Mouse (Mus musculus) neural tube, embryonic 11.5 days (tissue): ENCODE results near the gene Cblc. TPM values are rescaled to one million over a fixed set of nuclear protein-coding genes. Genes with fewer than 3 reads are reported as not detected.

ENCODE experiments used
- ATAC-seq: fragments of 200-750 bp; cut with Nextera tagmentation; 2 replicates; pipeline ENCODE4 v1.8.0; 2017; ENCODE audit warnings: moderate number of reproducible peaks, mild to moderate bottlenecking, moderate TSS enrichment, moderate library complexity; ENCODE audit not compliant: insufficient read depth, low FRiP score, low TSS enrichment
- DNase-seq: peaks from one replicate; pipeline ENCODE4 v3.0.0-alpha.2; 2015; ENCODE audit warnings: low spot score
- H3K27ac ChIP-seq: fragments of 300-500 bp; sonication (generic); 2 replicates; pipeline ENCODE4 v1.5.1; 2014; ENCODE audit warnings: low read depth, mild to moderate bottlenecking, low read length
- H3K27me3 ChIP-seq: fragments of 300-500 bp; sonication (generic); 2 replicates; pipeline ENCODE4 v1.6.1; 2014; ENCODE audit warnings: mild to moderate bottlenecking, low read length, mixed read lengths; ENCODE audit not compliant: control insufficient read depth, insufficient read depth
- H3K36me3 ChIP-seq: fragments of 300-500 bp; sonication (generic); 2 replicates; pipeline ENCODE4 v1.6.1; 2014; ENCODE audit warnings: mild to moderate bottlenecking, low read length, moderate library complexity, mixed read lengths; ENCODE audit not compliant: control insufficient read depth, insufficient read depth
- H3K4me1 ChIP-seq: fragments of 300-500 bp; sonication (generic); 2 replicates; pipeline ENCODE4 v1.6.1; 2014; ENCODE audit warnings: low read length, mixed read lengths; ENCODE audit not compliant: control insufficient read depth, insufficient read depth
- H3K4me2 ChIP-seq: fragments of 300-500 bp; sonication (generic); 2 replicates; pipeline ENCODE4 v1.6.1; 2014; ENCODE audit warnings: low read depth, mild to moderate bottlenecking, moderate library complexity
- H3K4me3 ChIP-seq: fragments of 300-500 bp; sonication (generic); 2 replicates; pipeline ENCODE4 v1.5.1; 2014; ENCODE audit warnings: low read depth, low read length
- H3K9ac ChIP-seq: fragments of 300-500 bp; sonication (generic); 2 replicates; pipeline ENCODE4 v1.6.1; 2014; ENCODE audit warnings: mild to moderate bottlenecking, low read length
- H3K9me3 ChIP-seq: fragments of 300-500 bp; sonication (generic); 2 replicates; pipeline ENCODE4 v1.6.1; 2016; ENCODE audit warnings: low read length; ENCODE audit not compliant: control insufficient read depth
- WGBS: fragments of 180-500 bp; shearing (Covaris S2); extraction: QIAGEN DNeasy Blood & Tissue Kit; methylation state at CpG from one replicate; pipeline ENCODE4 v1.1.7; 2014; 5-methylcytosine and 5-hydroxymethylcytosine counted together
- polyA plus RNA-seq: library from polyadenylated mRNA; unstranded; fragments of >200 nt; fragmentation: Nextera tagmentation; extraction: Ambion mirVana; gene quantifications from 2 replicates; pipeline ENCODE4 v1.2.1, GENCODE M21; 2014

Cblc gene
- polyA plus RNA-seq, 1 experiment from 2014 or later = 0.53 TPM

DNA sequence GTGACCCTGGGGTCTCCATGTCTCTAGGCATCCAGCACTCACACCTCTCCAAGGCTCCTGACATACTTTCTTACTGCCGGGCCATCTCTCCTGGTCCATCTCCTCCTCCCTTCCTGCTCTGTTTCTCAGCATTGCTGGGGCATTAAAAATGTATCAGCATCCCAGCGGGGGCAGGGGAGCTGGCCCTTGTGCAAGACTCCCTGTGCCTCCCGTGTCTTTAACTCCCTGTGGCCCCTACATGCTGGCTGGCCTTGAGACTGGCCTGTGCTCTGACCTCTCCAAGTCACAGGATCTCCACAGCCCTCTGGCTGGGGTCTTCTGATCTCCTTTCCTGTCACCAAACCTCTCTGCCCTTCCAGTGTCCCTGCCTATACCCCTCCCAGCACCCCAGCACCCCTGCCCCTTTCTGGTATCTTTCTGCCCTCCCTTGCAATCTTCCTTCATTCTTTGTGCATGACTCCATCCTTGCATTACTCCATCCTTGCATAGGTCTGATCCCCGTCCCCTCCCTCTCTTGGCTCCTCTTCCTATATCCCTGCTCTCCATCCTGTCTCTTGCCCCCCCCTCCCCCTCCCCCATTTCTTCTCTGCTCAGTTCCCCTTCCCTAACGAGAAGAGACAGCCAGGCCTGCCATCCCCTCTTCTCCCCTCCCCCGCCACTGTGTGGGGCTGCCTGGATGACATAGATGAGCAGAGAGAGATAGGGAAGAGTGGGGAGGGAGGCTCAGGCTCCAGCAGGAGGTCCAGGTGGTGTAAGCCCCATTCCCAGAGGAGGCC lies 50.0 kb downstream of the Cblc start:
- no peaks in the 10 kb centered on the region for H3K9me3 ChIP-seq
- H3K36me3 ChIP-seq = no peaks in the 10 kb centered on the region
- H3K27me3 ChIP-seq = no peaks in the 10 kb centered on the region
- no peak for ATAC-seq
- DNase-seq = no peak
- H3K27ac ChIP-seq = no peak overlapping the region
- H3K4me2 ChIP-seq = peak overlapping the region; percentile 63
- no peak overlapping the region; the same call in 1 of the 2 replicates for H3K9ac ChIP-seq
- peaks cover 22% of the 10 kb centered on the region for H3K4me1 ChIP-seq
- H3K4me3 ChIP-seq = no peak overlapping the region
- WGBS = 29% methylated on average over 6 of the region's 6 CpGs

DNA sequence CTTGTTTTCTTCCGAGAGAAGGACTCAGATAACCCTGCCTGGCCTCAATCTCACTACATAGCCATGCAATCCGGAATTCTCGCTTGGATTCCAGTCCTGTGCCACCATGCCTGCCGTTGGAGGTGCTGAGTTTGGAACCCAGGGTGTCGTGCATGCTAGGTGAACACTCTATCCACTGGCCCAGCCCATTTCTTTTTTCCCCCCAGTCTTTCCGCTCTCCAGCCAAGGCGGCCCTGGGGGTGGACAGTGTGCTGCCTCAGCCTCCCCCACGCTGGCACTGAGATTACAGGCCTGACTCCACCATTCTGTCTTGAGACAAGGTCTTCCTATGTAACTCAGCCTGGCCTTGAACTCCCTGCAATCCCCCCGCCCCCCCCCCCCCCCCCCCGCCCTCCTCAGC lies 50.6 kb downstream of the Cblc start:
- no peaks in the 10 kb centered on the region for H3K27me3 ChIP-seq
- DNase-seq (no peak), ATAC-seq (no peak)
- no peak overlapping the region for H3K9ac ChIP-seq
- no peak overlapping the region for H3K27ac ChIP-seq
- 93% methylated on average over 8 of the region's 10 CpGs for WGBS
- no peaks in the 10 kb centered on the region for H3K36me3 ChIP-seq
- no peak overlapping the region for H3K4me3 ChIP-seq
- H3K4me1 ChIP-seq = peaks cover 26% of the 10 kb centered on the region
- H3K9me3 ChIP-seq = no peaks in the 10 kb centered on the region
- H3K4me2 ChIP-seq = no peak overlapping the region

DNA sequence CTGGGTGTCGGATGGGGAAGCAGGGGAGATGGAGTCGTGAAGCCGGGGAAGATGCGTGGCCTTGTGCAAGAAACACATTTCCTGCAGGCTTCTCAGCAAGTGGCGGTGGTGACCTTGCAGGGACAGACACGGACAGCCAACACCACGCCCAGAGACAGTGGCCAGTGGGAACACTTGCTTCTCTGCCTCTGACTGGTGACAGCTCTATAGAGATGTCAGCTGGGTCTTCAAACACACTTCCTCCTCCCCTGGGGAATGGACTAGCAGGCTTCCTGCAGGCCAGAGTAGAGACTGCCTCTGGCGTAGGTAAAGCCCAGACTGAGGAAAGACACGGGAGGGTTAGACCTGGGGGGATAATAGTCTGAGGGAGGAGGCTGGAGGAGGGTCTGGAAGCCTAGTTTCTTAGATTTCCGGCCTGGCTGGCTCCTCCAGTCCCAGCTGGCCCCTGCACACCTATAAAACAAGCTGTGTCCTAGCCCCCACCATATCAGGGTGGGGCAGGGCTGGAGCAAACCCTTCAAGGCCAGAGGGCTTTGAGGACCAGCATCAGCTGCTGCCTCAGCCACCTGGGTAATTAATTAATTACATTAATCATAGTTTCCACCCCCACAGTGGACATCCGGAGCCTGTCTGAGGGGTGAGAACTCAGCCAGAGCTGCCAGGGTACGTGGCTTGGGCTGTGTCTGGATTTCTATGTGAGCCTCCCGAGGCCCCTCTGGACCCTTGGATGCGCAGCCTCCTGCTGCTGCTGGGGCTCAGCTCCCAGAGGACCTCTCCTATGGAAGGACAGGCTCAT lies 51.8 kb downstream of the Cblc start:
- Histone ChIP-seq H3K9ac (no peak overlapping the region), H3K4me1 (peaks cover 26% of the 10 kb centered on the region), H3K4me2 (no peak overlapping the region), H3K27ac (no peak overlapping the region), H3K9me3 (no peaks in the 10 kb centered on the region), H3K27me3 (no peaks in the 10 kb centered on the region), H3K4me3 (no peak overlapping the region), H3K36me3 (peaks cover 5% of the 10 kb centered on the region; the same call in 1 of the 2 replicates)
- ATAC-seq (no peak), DNase-seq (no peak)
- WGBS = 67% methylated on average over 14 of the region's 14 CpGs

DNA sequence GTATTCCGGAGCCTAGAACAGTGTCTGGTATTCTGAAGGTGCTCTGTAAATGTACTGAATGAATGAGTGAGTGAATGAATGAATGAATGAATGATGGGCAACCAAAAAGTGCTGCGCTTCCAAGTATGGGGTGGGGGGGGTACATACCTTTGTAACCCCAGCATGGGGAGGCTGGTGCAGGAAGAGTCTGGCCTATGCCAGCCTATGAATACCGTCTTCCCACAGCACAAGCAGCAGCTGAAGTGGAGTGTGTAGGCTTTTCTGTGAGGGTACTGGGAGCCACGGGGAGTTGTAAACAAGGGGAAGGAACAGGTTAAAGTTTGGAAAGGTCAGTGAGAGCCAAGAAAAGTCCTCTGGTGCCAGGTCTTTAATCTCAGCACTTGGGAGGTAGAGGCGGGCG lies 52.8 kb downstream of the Cblc start:
- H3K4me1 ChIP-seq = peaks cover 26% of the 10 kb centered on the region
- ATAC-seq (no peak), DNase-seq (no peak)
- H3K36me3 ChIP-seq = peaks cover 5% of the 10 kb centered on the region; the same call in 1 of the 2 replicates
- H3K27ac ChIP-seq = no peak overlapping the region
- no peak overlapping the region for H3K4me3 ChIP-seq
- no peak overlapping the region for H3K9ac ChIP-seq
- 85% methylated on average over 6 of the region's 6 CpGs for WGBS
- no peaks in the 10 kb centered on the region for H3K9me3 ChIP-seq
- H3K27me3 ChIP-seq = no peaks in the 10 kb centered on the region
- H3K4me2 ChIP-seq = no peak overlapping the region

DNA sequence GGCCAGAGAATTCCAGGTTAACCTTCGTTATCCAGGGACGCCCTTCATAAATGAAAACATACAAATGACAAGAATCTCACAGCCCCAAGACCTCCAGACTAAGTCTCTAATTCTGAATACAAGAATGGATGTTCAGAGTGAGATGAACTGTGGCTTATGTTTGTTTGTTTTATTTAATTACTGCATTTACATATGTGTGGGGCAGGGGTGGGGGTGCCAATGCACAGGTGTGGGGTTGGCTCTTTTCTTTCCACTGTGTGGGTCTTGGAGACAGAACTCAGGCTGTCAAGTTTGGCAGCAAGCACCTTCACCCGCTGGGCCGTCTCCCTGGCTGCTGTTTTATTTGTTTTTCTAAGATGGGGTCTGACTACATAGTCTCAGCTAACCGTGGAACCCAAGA lies 54.1 kb downstream of the Cblc start:
- no peak overlapping the region for H3K27ac ChIP-seq
- peaks cover 18% of the 10 kb centered on the region for H3K4me1 ChIP-seq
- H3K36me3 ChIP-seq = peaks cover 7% of the 10 kb centered on the region; the same call in 1 of the 2 replicates
- whole genome bisulfite sequencing = 45% methylated on average over 5 of the region's 5 CpGs
- DNase-seq (no peak), ATAC-seq (no peak)
- no peak overlapping the region for H3K9ac ChIP-seq
- no peaks in the 10 kb centered on the region for H3K27me3 ChIP-seq
- no peak overlapping the region for H3K4me2 ChIP-seq
- no peak overlapping the region for H3K4me3 ChIP-seq
- no peaks in the 10 kb centered on the region for H3K9me3 ChIP-seq

DNA sequence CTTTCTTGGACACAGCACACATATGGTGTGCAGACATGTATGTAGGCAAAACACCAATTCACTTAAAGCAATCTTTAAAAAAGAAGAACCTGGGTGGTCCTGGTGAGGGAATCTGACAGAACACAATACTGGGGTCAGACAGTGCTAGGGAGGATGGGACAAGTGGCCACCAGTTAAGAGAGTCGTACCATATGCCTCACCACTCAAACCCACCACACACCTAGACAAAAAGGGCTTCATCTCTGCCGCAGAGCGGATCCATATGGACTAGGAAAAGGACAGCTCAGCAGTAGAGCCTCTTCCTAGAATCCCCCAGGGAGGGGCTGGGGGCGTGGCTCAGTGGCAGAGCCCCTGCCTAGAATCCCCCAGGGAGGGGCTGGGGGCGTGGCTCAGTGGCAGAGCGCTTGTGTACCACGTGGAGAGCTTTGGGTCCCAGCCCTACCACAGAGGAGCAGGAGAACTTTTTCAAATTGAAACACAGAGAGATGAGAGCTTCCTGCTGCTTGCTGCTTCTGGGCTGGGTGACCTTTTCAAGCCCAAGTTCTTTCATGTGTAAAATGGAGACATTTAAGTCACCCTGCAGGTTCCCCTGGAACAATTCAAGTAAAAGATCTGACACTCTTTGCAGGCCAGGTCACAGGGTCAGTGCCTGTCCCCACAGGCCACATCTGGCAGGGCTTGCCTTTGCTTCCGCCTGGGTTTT lies 55.1 kb downstream of the Cblc start:
- peaks cover 7% of the 10 kb centered on the region; the same call in 1 of the 2 replicates for H3K36me3 ChIP-seq
- H3K4me3 ChIP-seq = no peak overlapping the region
- no peak overlapping the region for H3K4me2 ChIP-seq
- 2% methylated on average over 8 of the region's 8 CpGs for WGBS
- 0 out of 2 replicates have a peak overlapping the region, but pooled peaks have one; percentile 27 for H3K27ac ChIP-seq
- H3K27me3 ChIP-seq = no peaks in the 10 kb centered on the region
- ATAC-seq = no peak
- H3K9me3 ChIP-seq = no peaks in the 10 kb centered on the region
- DNase-seq = no peak
- peaks cover 13% of the 10 kb centered on the region; the same call in 1 of the 2 replicates for H3K4me1 ChIP-seq
- H3K9ac ChIP-seq = no peak overlapping the region

DNA sequence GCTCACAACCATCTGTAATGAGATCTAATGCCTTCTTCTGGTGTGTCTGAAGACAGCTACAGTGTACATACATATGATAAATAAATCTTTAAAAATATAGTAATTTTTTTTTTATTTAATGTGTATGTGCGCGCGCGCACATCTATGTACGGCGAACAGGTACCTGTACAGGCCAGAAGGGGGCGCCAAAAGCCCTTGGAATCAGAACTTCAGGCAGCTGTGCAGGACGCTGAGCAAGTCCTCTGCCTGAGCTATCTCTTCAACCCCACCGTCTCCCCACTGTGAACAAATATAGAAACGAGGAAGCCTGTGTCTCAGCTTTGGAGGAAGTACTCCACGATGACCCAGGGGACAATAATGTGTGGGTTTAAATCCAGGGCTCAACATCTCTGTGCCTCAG lies 56.3 kb downstream of the Cblc start:
- Histone ChIP-seq H3K27ac (no peak overlapping the region), H3K4me1 (peaks cover 13% of the 10 kb centered on the region; the same call in 1 of the 2 replicates), H3K4me3 (no peak overlapping the region), H3K9me3 (no peaks in the 10 kb centered on the region), H3K4me2 (no peak overlapping the region), H3K9ac (no peak overlapping the region), H3K27me3 (no peaks in the 10 kb centered on the region), H3K36me3 (peaks cover 10% of the 10 kb centered on the region)
- no peak for DNase-seq
- 89% methylated on average over 11 of the region's 11 CpGs for WGBS
- ATAC-seq = no peak

DNA sequence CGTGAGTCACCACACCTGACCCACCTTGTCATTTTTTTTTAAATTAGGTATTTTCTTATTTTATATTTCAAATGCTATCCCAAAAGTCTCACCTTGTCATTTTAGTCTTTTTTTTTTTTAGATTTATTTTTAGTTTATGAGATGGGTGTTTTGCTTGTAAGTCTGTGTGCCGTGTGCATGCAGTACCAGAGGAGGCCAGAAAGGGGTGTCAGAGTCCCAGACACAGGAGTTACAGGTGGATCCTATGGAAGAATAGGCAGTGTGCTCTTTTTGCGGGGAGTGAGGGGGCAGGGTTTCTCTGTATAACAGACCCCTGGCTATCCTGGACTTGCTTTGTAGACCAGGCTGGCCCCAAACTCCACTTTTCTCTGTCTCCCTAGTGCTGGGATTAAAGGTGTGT lies 57.8 kb downstream of the Cblc start:
- ATAC-seq (no peak), DNase-seq (no peak)
- Histone ChIP-seq H3K27me3 (no peaks in the 10 kb centered on the region), H3K9me3 (no peaks in the 10 kb centered on the region), H3K27ac (no peak overlapping the region), H3K36me3 (peaks cover 12% of the 10 kb centered on the region), H3K4me2 (no peak overlapping the region), H3K4me3 (no peak overlapping the region), H3K4me1 (peaks cover 8% of the 10 kb centered on the region; the same call in 1 of the 2 replicates), H3K9ac (no peak overlapping the region)
- WGBS = 93% methylated on average over 3 of the region's 3 CpGs
